Mouse (Mus musculus) olfactory bulb, adult 2 months (tissue): ENCODE data around the gene Nop53.

Source experiments
- CTCF ChIP-seq: fragments of 200-500 bp; IDR thresholded peaks from 2 replicates; pipeline ENCODE4 v1.5.1; 2012; ENCODE audit warnings: low read depth, mild to moderate bottlenecking, low read length, moderate library complexity; ENCODE audit not compliant: insufficient read depth
- POLR2A ChIP-seq: fragments of 200-500 bp; IDR thresholded peaks from 2 replicates; pipeline ENCODE4 v1.6.1; 2012; ENCODE audit warnings: mild to moderate bottlenecking, low read depth, low read length, moderate library complexity; ENCODE audit not compliant: insufficient read depth

GRCm38 (mm10) chr7:15910521-15910920 lies 35.4 kb downstream of the Nop53 start:
- TF ChIP-seq POLR2A (no peak), CTCF (no peak)
